Comparison of ENCODE assay signal across 11 mouse cellular contexts in genomic region chr9:69856621-69857020, GRCm38 (mm10).
DNase-seq lines count a peak whose midpoint lies in the region; ATAC-seq lines count a peak whose summit lies in the region.
"Had no signal": no experiment of that assay in that cellular context is flagged by ENCODE, and none has a peak within 500 bp of the region (broad histone marks: within the 10 kb centered on the region; RNA-seq: fewer than 3 reads in every experiment).

No protein-coding gene starts in this region.

- H3K4me3 ChIP-seq in forebrain, embryonic 10.5 days, result no peak overlapping the region
- H3K4me3 ChIP-seq in forebrain, embryonic 16.5 days (replicated peaks; ENCODE audit: low read length), result no peak overlapping the region
- H3K4me3 ChIP-seq: heart, embryonic 12.5 days; midbrain, embryonic 12.5 days had no signal

- no peak for ATAC-seq in forebrain, embryonic 16.5 days

- H3K9me3 ChIP-seq in forebrain, embryonic 10.5 days, result no peaks in the 10 kb centered on the region
- no peaks in the 10 kb centered on the region for H3K9me3 ChIP-seq in forebrain, embryonic 16.5 days (ENCODE audit: control insufficient read depth, low read length)
- H3K9me3 ChIP-seq: heart, embryonic 12.5 days; midbrain, embryonic 12.5 days had no signal

- H3K9ac ChIP-seq in forebrain, embryonic 16.5 days (replicated peaks; ENCODE audit: low read depth, low read length), result no peak overlapping the region
- H3K9ac ChIP-seq: heart, embryonic 12.5 days; midbrain, embryonic 12.5 days had no signal

- no peaks in the 10 kb centered on the region for H3K27me3 ChIP-seq in forebrain, embryonic 10.5 days (ENCODE audit: poor library complexity, severe bottlenecking)
- H3K27me3 ChIP-seq in forebrain, embryonic 16.5 days (replicated peaks; ENCODE audit: control insufficient read depth, insufficient read depth, low read length), result peaks cover 6% of the 10 kb centered on the region; the same call in 1 of the 2 replicates
- H3K27me3 ChIP-seq: heart, embryonic 12.5 days; midbrain, embryonic 12.5 days had no signal

- H3K36me3 ChIP-seq in forebrain, embryonic 10.5 days (replicated peaks), result no peaks in the 10 kb centered on the region
- no peaks in the 10 kb centered on the region for H3K36me3 ChIP-seq in forebrain, embryonic 16.5 days (ENCODE audit: control insufficient read depth, insufficient read depth)
- H3K36me3 ChIP-seq: heart, embryonic 12.5 days; midbrain, embryonic 12.5 days had no signal

- WGBS in forebrain, embryonic 10.5 days, result 90% methylated on average over 7 of the region's 7 CpGs
- WGBS in forebrain, embryonic 16.5 days, result 90% methylated on average over 7 of the region's 7 CpGs

- H3K27ac ChIP-seq in forebrain, embryonic 10.5 days, result no peak overlapping the region
- H3K27ac ChIP-seq in forebrain, embryonic 16.5 days (ENCODE audit: low read length), result no peak overlapping the region
- H3K27ac ChIP-seq: midbrain, embryonic 12.5 days had no signal

- no peaks in the 10 kb centered on the region for H3K4me1 ChIP-seq in forebrain, embryonic 10.5 days
- H3K4me1 ChIP-seq in forebrain, embryonic 16.5 days (replicated peaks; ENCODE audit: control insufficient read depth, insufficient read depth, low read length), result peaks cover 5% of the 10 kb centered on the region
- H3K4me1 ChIP-seq: heart, embryonic 12.5 days had no signal

- peak; percentile 32 for DNase-seq in forebrain, embryonic 10.5 days (ENCODE audit: extremely low spot score, low spot score)
- peak; percentile 24 for DNase-seq in lung, postnatal 14 days
- DNase-seq in lung, postnatal 36 days, result no peak
- DNase-seq in embryo, embryonic 11.5 days (ENCODE audit: low read depth, low spot score), result peak; percentile 49
- peak; percentile 54 for DNase-seq in retina, postnatal 1 day
- DNase-seq in T-cell, adult 2 months (ENCODE audit: low spot score), result no peak
- DNase-seq in right cerebral cortex, postnatal 36 days (ENCODE audit: low spot score in 2 of 2), result no peak
- DNase-seq: right cerebral cortex, postnatal 14 days had no signal

- no peak overlapping the region for H3K4me2 ChIP-seq in forebrain, embryonic 16.5 days (ENCODE audit: low read length)
- H3K4me2 ChIP-seq: heart, embryonic 12.5 days; midbrain, embryonic 12.5 days had no signal

Comparison
In these comparisons a context has a peak if more than half of its experiments do, and no peak if none do; other contexts are left out.
1. DNase-seq: peak in forebrain, embryonic 10.5 days (single experiment), lung, postnatal 14 days (single experiment), embryo, embryonic 11.5 days (single experiment) and retina, postnatal 1 day (single experiment); none in lung, postnatal 36 days (single experiment), T-cell, adult 2 months (single experiment) and right cerebral cortex, postnatal 36 days (0 of 2).